Mouse (Mus musculus) spleen, adult 2 months (tissue): ENCODE measurements around the gene Wfs1.

Experiments
- CTCF ChIP-seq: fragments of 200-500 bp; IDR thresholded peaks from 2 replicates; pipeline ENCODE4 v1.5.1; 2011; ENCODE audit warnings: mild to moderate bottlenecking, inconsistent platforms; ENCODE audit not compliant: insufficient read depth, insufficient read length, insufficient replicate concordance; ENCODE audit errors: extremely low read depth
- POLR2A ChIP-seq: fragments of 200-500 bp; IDR thresholded peaks from 2 replicates; pipeline ENCODE4 v1.6.1; 2011; ENCODE audit warnings: low read depth, low read length, inconsistent platforms

- TF ChIP-seq CTCF (no peak), POLR2A (no peak)
Measured at GRCm38 (mm10) chr5:36944552-36944951, 44.5 kb downstream of the Wfs1 start.
